Mouse (Mus musculus) retina, adult 2 months (tissue): ENCODE results near the gene Trat1.

Experiments used
- DNase-seq: peaks from one replicate; pipeline ENCODE4 v3.0.0-alpha.2; 2012; ENCODE audit warnings: low read depth, low spot score

Gene Trat1

DNA sequence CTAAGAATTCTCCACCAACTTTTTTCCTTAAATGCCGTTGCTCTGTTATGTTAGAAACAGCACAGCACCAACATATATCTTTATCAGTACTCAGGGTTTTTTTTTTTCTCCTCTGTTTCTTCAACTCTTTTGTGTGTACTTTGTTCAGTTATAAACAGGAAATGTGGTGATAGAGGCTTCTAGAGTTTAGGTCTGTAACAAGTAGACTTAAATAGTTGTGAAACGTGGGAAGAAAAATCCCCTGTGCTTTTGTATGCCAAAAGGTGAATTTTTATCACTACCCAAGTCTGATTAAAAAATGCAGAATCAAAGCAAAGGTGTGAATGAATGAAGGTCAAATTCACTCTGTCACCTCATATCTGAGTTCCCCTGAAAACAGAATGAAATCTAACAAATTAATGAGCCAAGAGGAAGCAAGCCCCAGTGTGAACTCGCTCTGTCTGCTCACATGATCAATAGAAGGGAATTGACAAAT, at the start of gene Trat1:
Gene Trat1 (minus strand): TSS at position 51 of the 475 bp plus-strand sequence.
- DNase-seq, result no peak

DNA sequence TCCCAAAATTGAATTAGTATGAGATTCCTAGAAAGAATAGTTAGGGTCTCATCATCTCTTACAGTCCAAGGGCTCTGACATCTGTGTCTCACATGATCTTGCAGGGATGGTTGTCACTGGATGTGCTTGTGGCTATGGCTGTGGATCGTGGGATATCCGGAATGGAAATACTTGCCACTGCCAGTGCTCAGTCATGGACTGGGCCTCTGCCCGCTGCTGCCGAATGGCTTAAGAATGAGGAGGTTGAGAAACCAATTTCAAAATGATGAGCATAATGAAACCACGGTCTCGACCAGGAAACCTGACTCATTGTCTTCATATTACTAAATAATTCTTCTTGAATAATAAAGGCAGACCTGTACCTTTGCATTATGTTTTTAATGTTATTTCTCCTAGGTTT, 46.7 kb upstream of the Trat1 start:
- DNase-seq, result no peak

GRCm38 (mm10) chr16:48816695-48817094, 44.9 kb upstream of the Trat1 start, which contains the start of gene Retnlb:
Gene Retnlb, plus strand, starts transcription at chr16:48816856.
- no peak for DNase-seq

GRCm38 (mm10) chr16:48811881-48812436, 40.1 kb upstream of the Trat1 start:
- DNase-seq, result no peak

- DNase-seq, result no peak
Observed at GRCm38 (mm10) chr16:48809374-48809773, 37.6 kb upstream of the Trat1 start.

GRCm38 (mm10) chr16:48806521-48806920, 34.7 kb upstream of the Trat1 start:
- DNase-seq, result no peak

- DNase-seq, result no peak
Observed at GRCm38 (mm10) chr16:48805412-48805811, 33.6 kb upstream of the Trat1 start.

DNA sequence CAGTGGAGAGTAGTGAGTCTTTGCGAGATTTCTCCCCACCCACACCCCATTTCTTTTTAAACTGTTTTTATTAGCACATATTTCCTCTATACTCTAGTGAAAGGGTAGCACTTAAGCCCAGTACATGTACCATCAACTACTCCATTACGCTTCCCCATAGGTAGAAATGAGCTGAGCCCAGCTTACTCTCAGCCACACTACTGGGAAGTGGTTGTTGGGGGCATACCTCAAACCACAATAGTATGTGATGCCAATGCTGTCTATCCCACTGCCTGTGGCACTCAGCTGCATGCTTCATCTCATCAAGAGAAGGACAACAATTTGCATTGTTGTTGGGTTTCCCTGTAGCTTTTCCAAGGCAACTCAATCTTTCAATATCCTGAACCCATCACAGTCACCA, 29.1 kb upstream of the Trat1 start:
- no peak for DNase-seq

DNA sequence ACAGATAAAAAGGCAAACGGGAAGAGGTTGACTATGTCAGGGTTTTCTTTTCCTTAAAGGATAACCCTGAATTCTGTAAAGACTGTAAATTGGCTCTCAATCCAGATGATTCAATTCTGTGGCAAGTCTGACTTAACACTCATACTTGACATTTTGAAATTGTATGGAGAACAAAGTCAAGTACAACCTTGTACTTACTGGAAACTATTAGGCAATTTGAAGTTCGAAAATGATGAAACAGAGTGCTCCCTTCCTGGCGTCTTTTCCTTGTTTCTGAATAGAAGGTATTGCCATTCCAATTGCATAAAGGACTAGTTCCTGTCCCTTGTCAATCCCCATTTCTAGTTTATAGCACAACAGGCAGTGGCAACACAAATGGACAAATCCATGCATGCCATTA, 27.6 kb upstream of the Trat1 start:
- no peak for DNase-seq

DNA sequence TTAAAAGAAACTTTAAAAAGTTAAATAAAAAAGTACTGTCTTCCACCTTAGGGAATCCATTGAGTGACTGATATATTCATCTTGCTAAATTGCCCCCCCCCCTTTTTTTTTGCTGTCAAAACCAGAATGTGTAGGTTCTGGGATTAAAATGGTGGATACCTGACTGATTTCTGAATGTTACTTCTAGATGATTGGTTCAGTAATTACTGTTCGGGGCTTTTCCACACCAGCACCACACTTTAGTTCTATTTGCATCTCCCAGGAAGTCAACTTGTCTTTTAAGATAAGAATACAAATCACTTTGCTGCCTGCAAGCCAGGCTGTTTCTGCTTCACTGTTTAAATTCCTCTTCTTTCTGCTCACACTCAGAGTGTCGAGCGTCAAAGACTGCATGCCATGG, 26.5 kb upstream of the Trat1 start:
- no peak for DNase-seq

- DNase-seq, result no peak
Observed at GRCm38 (mm10) chr16:48788704-48789185, 16.9 kb upstream of the Trat1 start.

GRCm38 (mm10) chr16:48786258-48786657, 14.4 kb upstream of the Trat1 start:
- no peak for DNase-seq

DNA sequence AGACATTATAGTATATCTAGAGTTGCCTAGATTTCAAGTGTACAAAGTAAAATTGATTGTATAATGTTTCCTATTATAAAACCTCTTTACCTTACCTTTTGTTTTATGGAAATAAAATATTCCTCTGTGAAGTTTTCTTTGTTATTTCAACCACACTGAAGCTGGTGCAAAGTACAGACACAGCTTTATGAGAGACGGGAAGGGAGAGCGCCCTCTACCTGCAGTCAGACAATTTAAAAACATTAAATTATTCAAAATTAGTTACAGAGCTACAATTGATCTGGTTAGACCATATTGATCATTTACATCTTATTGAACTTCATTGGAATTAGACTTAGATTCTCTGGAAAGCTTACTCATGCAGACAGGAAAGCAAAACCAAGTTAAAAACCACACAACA, 5.4 kb upstream of the Trat1 start:
- no peak for DNase-seq

- DNase-seq, result no peak
Observed at GRCm38 (mm10) chr16:48769183-48769582, 2.6 kb downstream of the Trat1 start.

DNA sequence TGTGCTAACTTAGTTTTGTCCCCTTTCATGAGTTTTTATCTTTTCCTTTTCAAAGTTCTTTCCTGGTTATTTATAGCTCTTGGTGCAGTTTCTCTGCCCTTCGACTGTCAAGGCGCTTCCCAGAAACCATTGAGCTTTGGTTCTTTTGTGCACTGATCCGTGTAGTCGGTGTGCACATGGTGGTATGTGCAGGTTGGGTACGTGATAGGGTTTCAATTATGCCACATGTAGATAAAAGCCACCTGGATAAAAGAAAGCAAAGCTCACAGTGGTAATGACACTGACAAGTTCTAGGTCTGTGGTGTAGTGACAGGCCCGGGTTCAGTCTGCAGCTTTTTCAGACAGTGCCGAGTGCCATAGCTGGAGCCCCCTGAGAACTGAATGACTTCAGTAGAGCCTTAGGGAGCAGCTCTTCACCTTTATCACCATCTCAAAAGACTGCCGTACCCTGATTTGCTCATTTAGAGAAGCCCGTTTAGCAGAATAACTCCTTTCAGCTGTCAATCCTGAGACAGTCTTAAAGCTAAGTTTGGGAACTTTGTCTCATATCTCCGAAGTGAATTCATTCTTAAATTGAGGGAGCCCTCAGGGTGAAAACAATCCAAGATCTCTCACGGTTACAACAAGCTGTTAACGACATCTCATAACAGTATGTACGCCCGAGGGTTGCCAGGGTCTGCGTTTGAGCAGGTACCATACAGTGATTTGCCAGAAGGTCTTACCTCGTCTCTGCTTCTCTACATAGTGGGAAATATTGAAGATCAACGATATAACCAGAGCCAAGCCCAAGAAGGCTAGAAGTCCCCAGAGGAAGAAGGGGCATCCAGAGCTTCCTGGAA, 11.0 kb downstream of the Trat1 start:
- no peak for DNase-seq

GRCm38 (mm10) chr16:48750145-48750827, 21.5 kb downstream of the Trat1 start:
- no peak for DNase-seq

- DNase-seq, result no peak
Observed at GRCm38 (mm10) chr16:48745418-48745817, 26.4 kb downstream of the Trat1 start.

DNA sequence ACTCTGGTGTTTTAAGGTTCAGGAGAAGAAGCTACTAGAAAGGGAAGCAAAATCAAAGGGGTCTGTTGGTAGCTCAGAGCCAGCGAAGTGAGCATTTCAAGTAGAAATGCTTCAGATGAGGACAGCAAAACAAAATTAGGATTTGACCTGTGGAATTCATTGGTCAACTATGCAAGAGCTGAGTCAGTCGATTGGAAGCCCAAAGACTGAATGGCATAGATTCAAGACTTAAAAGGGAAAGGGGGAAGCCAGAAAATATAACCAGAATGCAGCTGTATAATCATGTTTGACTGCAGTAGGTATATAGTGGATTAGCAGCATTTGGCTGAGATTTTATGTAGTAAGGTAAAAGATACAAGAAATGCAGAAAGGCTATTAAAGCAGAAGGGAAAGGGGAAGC, 26.8 kb downstream of the Trat1 start:
- no peak for DNase-seq

DNA sequence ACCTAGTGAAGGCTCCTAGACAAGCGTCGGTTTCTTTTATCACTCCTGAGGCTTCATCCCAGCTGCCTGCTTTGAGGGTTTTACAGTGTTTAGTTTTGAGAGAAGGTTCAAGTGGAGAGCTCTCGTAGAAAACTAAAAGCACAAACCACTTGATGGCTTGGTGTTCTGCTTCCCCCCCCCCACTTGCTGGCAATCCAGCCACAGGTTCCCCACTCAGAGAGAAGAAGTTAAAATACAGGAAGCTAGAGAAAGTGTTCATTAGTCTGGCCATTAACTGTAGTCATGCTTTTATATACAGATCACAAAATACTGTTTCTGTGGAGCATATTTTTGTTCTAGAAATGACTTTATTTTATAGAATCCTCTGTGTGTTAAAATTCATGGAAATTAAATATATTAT, 30.3 kb downstream of the Trat1 start:
- DNase-seq, result no peak

GRCm38 (mm10) chr16:48739974-48740373, 31.8 kb downstream of the Trat1 start:
- DNase-seq, result no peak

GRCm38 (mm10) chr16:48738429-48738828, 33.4 kb downstream of the Trat1 start:
- DNase-seq, result no peak

DNA sequence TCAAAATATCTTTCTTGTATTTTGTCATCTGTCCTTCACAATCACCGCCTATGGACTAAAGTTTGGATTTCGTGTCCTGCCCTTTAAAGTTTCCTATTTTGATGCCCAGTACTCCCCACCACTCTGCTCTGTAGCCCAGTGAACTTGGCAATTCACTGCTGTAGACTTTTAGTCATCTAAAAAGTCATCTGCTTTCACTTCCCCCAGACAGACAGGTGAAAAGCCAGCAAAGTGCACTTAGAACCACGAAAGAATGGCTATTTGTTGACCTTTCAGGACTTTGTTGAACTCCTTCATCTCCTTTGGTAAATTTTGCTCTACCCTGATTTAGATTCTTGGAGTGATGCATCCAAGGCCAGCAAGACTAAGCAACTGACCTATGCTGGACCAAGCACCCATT, 34.9 kb downstream of the Trat1 start:
- DNase-seq, result no peak
